Comparison of ENCODE assay signal across 17 mouse cellular contexts in genomic region chr11:32952271-32952670, GRCm38 (mm10).
"Had no signal": no experiment of that assay in that cellular context is flagged by ENCODE, and none has a peak within 500 bp of the region (broad histone marks: within the 10 kb centered on the region; RNA-seq: fewer than 3 reads in every experiment).

No protein-coding gene starts in this region.

- DNase-seq: kidney, adult 9 months; kidney, postnatal 14 days; kidney, postnatal 4 days; left cerebral cortex, postnatal 4 days; liver, embryonic 13.5 days; lung, adult 2 months; retina, postnatal 1 day; thymus, adult 18-20 months; thymus, postnatal 36 days had no signal

- H3K4me3 ChIP-seq: limb, embryonic 13.5 days; liver, embryonic 13.5 days; megakaryocyte, embryonic 14.5 days; midbrain, embryonic 10.5 days; midbrain, embryonic 13.5 days; myocyte; neural tube, embryonic 13.5 days had no signal

- H3K9ac ChIP-seq: limb, embryonic 13.5 days; liver, embryonic 13.5 days; midbrain, embryonic 13.5 days; neural tube, embryonic 13.5 days had no signal

- ATAC-seq: midbrain, embryonic 13.5 days; midbrain, embryonic 16.5 days had no signal

- H3K27me3 ChIP-seq: limb, embryonic 13.5 days; liver, embryonic 13.5 days; megakaryocyte, embryonic 14.5 days; midbrain, embryonic 13.5 days; neural tube, embryonic 13.5 days had no signal

- H3K4me1 ChIP-seq: liver, embryonic 13.5 days; megakaryocyte, embryonic 14.5 days; midbrain, embryonic 10.5 days; midbrain, embryonic 13.5 days had no signal

- H3K27ac ChIP-seq: limb, embryonic 13.5 days; liver, embryonic 13.5 days; macrophage; midbrain, embryonic 10.5 days; midbrain, embryonic 13.5 days; neural tube, embryonic 13.5 days had no signal

- H3K36me3 ChIP-seq: limb, embryonic 13.5 days; liver, embryonic 13.5 days; midbrain, embryonic 10.5 days; midbrain, embryonic 13.5 days; neural tube, embryonic 13.5 days had no signal

- H3K9me3 ChIP-seq: limb, embryonic 13.5 days; liver, embryonic 13.5 days; megakaryocyte, embryonic 14.5 days; midbrain, embryonic 10.5 days; midbrain, embryonic 13.5 days; neural tube, embryonic 13.5 days had no signal

- H3K4me2 ChIP-seq: limb, embryonic 13.5 days; liver, embryonic 13.5 days; midbrain, embryonic 13.5 days; neural tube, embryonic 13.5 days had no signal
